ENCODE assay signal across 20 mouse cellular contexts in the genomic region with DNA sequence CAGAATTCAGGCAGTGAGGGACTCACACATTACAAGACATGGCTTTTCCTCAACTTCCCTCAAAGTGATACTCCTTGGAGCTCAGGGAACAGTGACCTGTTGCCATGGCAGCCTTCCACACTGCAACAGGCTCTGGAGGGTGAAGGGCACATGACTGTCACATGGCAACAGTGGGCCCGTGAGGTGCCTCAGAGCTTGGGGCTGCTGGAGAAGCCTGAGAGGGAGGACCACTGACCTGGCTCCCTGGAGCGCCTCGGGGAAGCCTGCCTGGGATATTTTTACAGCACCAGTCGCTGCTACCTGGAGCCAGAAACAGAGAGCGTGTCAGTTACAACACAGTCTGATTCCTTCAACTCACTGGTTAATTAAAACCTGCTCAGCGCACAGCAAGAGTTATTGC. TPM values are rescaled to one million over a fixed set of nuclear protein-coding genes. Genes with fewer than 3 reads are reported as not detected.
DNase-seq lines count a peak whose midpoint lies in the region; ATAC-seq lines count a peak whose summit lies in the region.
"Had no signal": no experiment of that assay in that cellular context is flagged by ENCODE, and none has a peak within 500 bp of the region (broad histone marks: within the 10 kb centered on the region; RNA-seq: fewer than 3 reads in every experiment).

No protein-coding gene starts in this region.

- H3K36me3 ChIP-seq in lung, embryonic 16.5 days (ENCODE audit: control insufficient read depth, insufficient read depth, low read length), result no peaks in the 10 kb centered on the region
- no peaks in the 10 kb centered on the region for H3K36me3 ChIP-seq in stomach, embryonic 14.5 days (ENCODE audit: control insufficient read depth, insufficient read depth, low read length)
- H3K36me3 ChIP-seq: embryonic facial prominence, embryonic 15.5 days; heart, embryonic 15.5 days; limb, embryonic 13.5 days; neural tube, embryonic 15.5 days had no signal

- peak overlapping the region; percentile 93 for H3K27ac ChIP-seq in lung, embryonic 16.5 days (ENCODE audit: low read length)
- H3K27ac ChIP-seq in stomach, embryonic 14.5 days (ENCODE audit: low read length), result no peak overlapping the region
- H3K27ac ChIP-seq: embryonic facial prominence, embryonic 15.5 days; forebrain, embryonic 13.5 days; heart, embryonic 15.5 days; limb, embryonic 13.5 days; midbrain, embryonic 10.5 days; neural tube, embryonic 15.5 days had no signal

- H3K4me3 ChIP-seq in lung, embryonic 16.5 days (ENCODE audit: low read length), result no peak overlapping the region
- no peak overlapping the region for H3K4me3 ChIP-seq in stomach, embryonic 14.5 days (ENCODE audit: low read depth, low read length)
- H3K4me3 ChIP-seq: embryonic facial prominence, embryonic 15.5 days; forebrain, embryonic 13.5 days; heart, embryonic 15.5 days; limb, embryonic 13.5 days; midbrain, embryonic 10.5 days; neural tube, embryonic 15.5 days had no signal

- WGBS in lung, embryonic 16.5 days, result 54% methylated on average over 6 of the region's 6 CpGs
- WGBS in stomach, embryonic 14.5 days, result 47% methylated on average over 6 of the region's 6 CpGs

- no peak overlapping the region for H3K4me2 ChIP-seq in lung, embryonic 16.5 days (ENCODE audit: low read depth, low read length)
- peak overlapping the region; percentile 40 for H3K4me2 ChIP-seq in stomach, embryonic 14.5 days (replicated peaks; ENCODE audit: low read depth, low read length)
- H3K4me2 ChIP-seq: embryonic facial prominence, embryonic 15.5 days; forebrain, embryonic 13.5 days; heart, embryonic 15.5 days; limb, embryonic 13.5 days; neural tube, embryonic 15.5 days had no signal

- no peaks in the 10 kb centered on the region for H3K9me3 ChIP-seq in lung, embryonic 16.5 days (ENCODE audit: control insufficient read depth, low read length)
- H3K9me3 ChIP-seq in stomach, embryonic 14.5 days (ENCODE audit: control insufficient read depth, low read depth, low read length), result no peaks in the 10 kb centered on the region
- H3K9me3 ChIP-seq: embryonic facial prominence, embryonic 15.5 days; forebrain, embryonic 13.5 days; G1E; heart, embryonic 15.5 days; limb, embryonic 13.5 days; midbrain, embryonic 10.5 days; neural tube, embryonic 15.5 days had no signal

- H3K27me3 ChIP-seq in lung, embryonic 16.5 days (ENCODE audit: control insufficient read depth, insufficient read depth, low read depth, low read length), result no peaks in the 10 kb centered on the region
- H3K27me3 ChIP-seq in stomach, embryonic 14.5 days (ENCODE audit: control insufficient read depth, insufficient read depth, low read length), result no peaks in the 10 kb centered on the region
- H3K27me3 ChIP-seq: embryonic facial prominence, embryonic 15.5 days; forebrain, embryonic 13.5 days; limb, embryonic 13.5 days; neural tube, embryonic 15.5 days had no signal

- no peak for DNase-seq in lung, postnatal 14 days
- DNase-seq in kidney, adult 18-20 months, result peak; percentile 51
- peak; percentile 59 for DNase-seq in kidney, postnatal 10 days
- no peak for DNase-seq in urinary bladder, adult 18-20 months (ENCODE audit: low spot score in 2 of 2)
- DNase-seq in B cell, adult 2 months, result no peak
- DNase-seq: adrenal gland, postnatal 10 days; cerebellum, adult 8-10 months; heart, adult 18-20 months; lung, embryonic 14.5 days; retina, postnatal 1 day had no signal

- no peak for ATAC-seq in lung, embryonic 16.5 days (ENCODE audit: low read depth)
- no peak for ATAC-seq in stomach, embryonic 14.5 days (ENCODE audit: insufficient number of reproducible peaks, insufficient read depth, low FRiP score, low read depth)
- ATAC-seq in activated CD4-positive, CD25-positive, alpha-beta regulatory T cell, adult 4 months, result no peak
- ATAC-seq: forebrain, embryonic 13.5 days had no signal

- H3K4me1 ChIP-seq in lung, embryonic 16.5 days (replicated peaks; ENCODE audit: control insufficient read depth, insufficient read depth, low read length), result peaks cover 29% of the 10 kb centered on the region
- H3K4me1 ChIP-seq in stomach, embryonic 14.5 days (ENCODE audit: control insufficient read depth, insufficient read depth, low read length), result peaks cover 16% of the 10 kb centered on the region

- no peak overlapping the region for H3K9ac ChIP-seq in lung, embryonic 16.5 days (ENCODE audit: low read length)
- H3K9ac ChIP-seq in stomach, embryonic 14.5 days (replicated peaks; ENCODE audit: low read depth, low read length), result no peak overlapping the region
- H3K9ac ChIP-seq: embryonic facial prominence, embryonic 15.5 days; forebrain, embryonic 13.5 days; heart, embryonic 15.5 days; limb, embryonic 13.5 days; lung, embryonic 14.5 days; neural tube, embryonic 15.5 days had no signal

RNA-seq across cellular contexts. Expression of gene Sipa1l3, which starts 14.8 kb away (rescaled TPM):
- polyA plus RNA-seq in lung, embryonic 16.5 days (2015; fragmentation: Nextera tagmentation; extraction: Ambion mirVana), result 21.6 and 21.8 TPM in 2 replicates
- 21.2 and 22.0 TPM in 2 replicates for polyA plus RNA-seq in stomach, embryonic 14.5 days (2014; fragmentation: Nextera tagmentation; extraction: Ambion mirVana)
- polyA plus RNA-seq in activated CD4-positive, CD25-positive, alpha-beta regulatory T cell, adult 4 months (2017; shearing (Covaris generic)), result 1 to 10 TPM; 2.4 to 5.0 TPM

Comparison
In these comparisons a context has a peak if more than half of its experiments do, and no peak if none do; other contexts are left out.
1. DNase-seq: peak in kidney, adult 18-20 months (single experiment) and kidney, postnatal 10 days (single experiment); none in lung, postnatal 14 days (single experiment), urinary bladder, adult 18-20 months (0 of 2) and B cell, adult 2 months (0 of 2).